10 mouse cellular contexts compared by ENCODE assay signal in genomic region chrX:164589874-164590273, GRCm38 (mm10).
DNase-seq lines count a peak whose midpoint lies in the region; TF ChIP-seq lines count a peak whose summit lies in the region.
"Had no signal": no experiment of that assay in that cellular context is flagged by ENCODE, and none has a peak within 500 bp of the region (broad histone marks: within the 10 kb centered on the region; RNA-seq: fewer than 3 reads in every experiment).

No protein-coding gene starts in this region.

- H3K27ac ChIP-seq in kidney, adult 2 months (ENCODE audit: insufficient read depth, low read depth, low read length) = no peak overlapping the region
- H3K27ac ChIP-seq: heart, embryonic 15.5 days; liver, embryonic 12.5 days had no signal

- WGBS in kidney, adult 2 months = 49% methylated on average over 4 of the region's 4 CpGs

- no peaks in the 10 kb centered on the region for H3K27me3 ChIP-seq in kidney, adult 2 months (replicated peaks; ENCODE audit: control insufficient read depth, insufficient read depth, low read length)
- H3K27me3 ChIP-seq: heart, embryonic 15.5 days; liver, embryonic 12.5 days had no signal

- TF ChIP-seq CTCF in kidney, adult 2 months (conservative IDR thresholded peaks at IDR 0.05; ENCODE audit: insufficient read depth, insufficient read length, low read depth, low read length) = no peak

- H3K36me3 ChIP-seq in kidney, adult 2 months (ENCODE audit: control insufficient read depth, insufficient read depth, low read length) = no peaks in the 10 kb centered on the region
- H3K36me3 ChIP-seq: heart, embryonic 15.5 days; liver, embryonic 12.5 days had no signal

- peak; percentile 20 to 25 for DNase-seq in cerebellum, postnatal 10 days
- no peak for DNase-seq in cerebellum, postnatal 36 days
- peak; percentile 0 for DNase-seq in kidney, adult 2 months
- DNase-seq in kidney, adult 11 months = no peak
- DNase-seq in right cerebral cortex, postnatal 4 days = peak; percentile 1
- no peak for DNase-seq in right cerebral cortex, postnatal 10 days (ENCODE audit: low spot score in 2 of 2)
- peak; percentile 15 for DNase-seq in skeletal muscle tissue, adult 2 months (ENCODE audit: low read depth, low spot score)
- no peak for DNase-seq in adrenal gland, adult 8-10 months

- no peaks in the 10 kb centered on the region for H3K4me1 ChIP-seq in kidney, adult 2 months (ENCODE audit: control insufficient read depth, insufficient read depth, low read length)
- H3K4me1 ChIP-seq: heart, embryonic 15.5 days; liver, embryonic 12.5 days had no signal

- TF ChIP-seq POLR2A in kidney, adult 2 months (IDR thresholded peaks at IDR 0.05; ENCODE audit: low read depth, low read length) = no peak

- no peak overlapping the region for H3K4me3 ChIP-seq in kidney, adult 2 months (ENCODE audit: insufficient read depth, low read depth, low read length)
- H3K4me3 ChIP-seq: heart, embryonic 15.5 days; liver, embryonic 12.5 days had no signal

Comparison
In these comparisons a context has a peak if more than half of its experiments do, and no peak if none do; other contexts are left out.
1. DNase-seq: peak in cerebellum, postnatal 10 days (2 of 2), kidney, adult 2 months (single experiment), right cerebral cortex, postnatal 4 days (single experiment) and skeletal muscle tissue, adult 2 months (single experiment); none in cerebellum, postnatal 36 days (0 of 2), kidney, adult 11 months (single experiment), right cerebral cortex, postnatal 10 days (0 of 2) and adrenal gland, adult 8-10 months (single experiment).